Mouse (Mus musculus) heart, embryonic 10.5 days (tissue): ENCODE measurements at regions not wholly inside any gene's neighbourhood (a gene's known extent, or its start where the extent isn't known, plus 50 kb on each side); places are given as distances from the start of the nearest gene placed in this dataset. TPM values are rescaled to one million over a fixed set of nuclear protein-coding genes. Genes with fewer than 3 reads are reported as not detected.

Source experiments
- DNase-seq: peaks from one replicate; pipeline ENCODE4 v3.0.0-alpha.2; 2017; ENCODE audit warnings: low spot score
- H3K27ac ChIP-seq: fragments of 300-500 bp; sonication (generic); 2 replicates; pipeline ENCODE4 v1.5.1; 2016; ENCODE audit warnings: mild to moderate bottlenecking
- H3K27me3 ChIP-seq: fragments of 300-500 bp; sonication (generic); 2 replicates; pipeline ENCODE4 v1.6.1; 2016; ENCODE audit warnings: mild to moderate bottlenecking; ENCODE audit not compliant: poor library complexity, insufficient read depth, severe bottlenecking
- H3K36me3 ChIP-seq: fragments of 300-500 bp; sonication (generic); 2 replicates; pipeline ENCODE4 v1.6.1; 2016; ENCODE audit warnings: mild to moderate bottlenecking, moderate library complexity
- H3K4me1 ChIP-seq: fragments of 300-500 bp; sonication (generic); 2 replicates; pipeline ENCODE4 v1.6.1; 2016; ENCODE audit warnings: mild to moderate bottlenecking
- H3K4me3 ChIP-seq: fragments of 300-500 bp; sonication (generic); 2 replicates; pipeline ENCODE4 v1.5.1; 2016; ENCODE audit warnings: mild to moderate bottlenecking, moderate library complexity
- H3K9me3 ChIP-seq: fragments of 300-500 bp; sonication (generic); 2 replicates; pipeline ENCODE4 v1.6.1; 2016; ENCODE audit warnings: mild to moderate bottlenecking, moderate library complexity
- WGBS: fragments of 180-500 bp; shearing (Covaris S2); methylation state at CpG from one replicate; pipeline ENCODE4 v1.1.7; 2016; 5-methylcytosine and 5-hydroxymethylcytosine counted together
- microRNA-seq: library from miRNA; unstranded; fragments of <30 nt; microRNA quantifications from one replicate; pipeline ENCODE4, GENCODE M21; 2017

GRCm38 (mm10) chr8:15201556-15201955, 155.7 kb upstream of the BB014433 start:
- H3K4me1 ChIP-seq = no peaks in the 10 kb centered on the region
- no peaks in the 10 kb centered on the region for H3K27me3 ChIP-seq
- no peak overlapping the region for H3K27ac ChIP-seq
- 79% methylated on average over 6 of the region's 6 CpGs for WGBS
- no peaks in the 10 kb centered on the region for H3K9me3 ChIP-seq
- no peaks in the 10 kb centered on the region for H3K36me3 ChIP-seq
- DNase-seq = no peak
- H3K4me3 ChIP-seq = no peak overlapping the region

DNA sequence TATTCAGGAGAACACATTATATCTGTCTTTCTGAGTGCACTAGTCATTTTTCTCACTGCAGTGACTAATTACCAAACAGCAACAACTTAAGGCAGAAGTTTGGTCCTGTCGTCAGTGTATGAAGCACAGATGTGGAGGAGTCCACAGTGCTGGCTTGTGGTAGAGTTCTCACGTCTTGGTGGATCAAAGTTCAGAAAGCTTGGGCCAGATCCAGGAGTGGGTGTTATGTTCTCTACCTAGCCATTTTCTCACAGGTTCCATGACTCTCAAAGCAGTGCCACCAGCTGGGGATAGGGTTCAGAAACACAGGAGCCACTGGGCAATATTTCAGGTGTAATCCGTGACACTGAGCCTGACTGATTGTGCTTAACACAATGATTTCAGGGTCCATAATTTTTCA, 144.8 kb upstream of the BB014433 start:
- H3K27me3 ChIP-seq = no peaks in the 10 kb centered on the region; the same call in 1 of the 2 replicates
- H3K27ac ChIP-seq = no peak overlapping the region
- DNase-seq = no peak
- no peak overlapping the region for H3K4me3 ChIP-seq
- H3K9me3 ChIP-seq = no peaks in the 10 kb centered on the region
- H3K36me3 ChIP-seq = no peaks in the 10 kb centered on the region
- no peaks in the 10 kb centered on the region for H3K4me1 ChIP-seq
- WGBS = 79% methylated on average over 3 of the region's 3 CpGs

GRCm38 (mm10) chr8:15189079-15189612, 143.3 kb upstream of the BB014433 start:
- H3K4me1 ChIP-seq = no peaks in the 10 kb centered on the region
- H3K4me3 ChIP-seq = no peak overlapping the region
- H3K27me3 ChIP-seq = no peaks in the 10 kb centered on the region; the same call in 1 of the 2 replicates
- H3K9me3 ChIP-seq = no peaks in the 10 kb centered on the region
- no peaks in the 10 kb centered on the region for H3K36me3 ChIP-seq
- no peak overlapping the region for H3K27ac ChIP-seq
- DNase-seq = no peak
- 62% methylated on average over 10 of the region's 10 CpGs for WGBS

Small RNAs in the stretch of these regions (microRNA-seq; reads per million reads assigned to microRNA genes)
- not detected for gene Gm25255
- not detected for gene Gm25871
